Mouse (Mus musculus): Measurements from ENCODE around the gene 4930415L06Rik. TPM values are rescaled to one million over a fixed set of nuclear protein-coding genes. Genes with fewer than 3 reads are reported as not detected.

Gene 4930415L06Rik
- polyA plus RNA-seq (2015; fragmentation: Nextera tagmentation; extraction: Ambion mirVana), result not detected in 2 replicates

GRCm38 (mm10) chrX:89932752-89933151 lies at the start of gene 4930415L06Rik:
TSS of gene 4930415L06Rik (minus strand) at chrX:89932852.
- ATAC-seq (ENCODE audit: low FRiP score, low read depth), result no peak
- Histone ChIP-seq H3K4me1 (no peaks in the 10 kb centered on the region), H3K9me3 (no peaks in the 10 kb centered on the region), H3K27me3 (no peaks in the 10 kb centered on the region), H3K9ac (no peak within 1 kb of the TSS), H3K27ac (no peak within 1 kb of the TSS), H3K4me3 (no peak within 1 kb of the TSS), H3K4me2 (replicated peaks) (no peak within 1 kb of the TSS), H3K36me3 (no peaks in the 10 kb centered on the region)
- whole genome bisulfite sequencing, result 95% methylated on average over 5 of the region's 5 CpGs

GRCm38 (mm10) chrX:89978621-89979020 lies 46.0 kb upstream of the 4930415L06Rik start:
- Histone ChIP-seq H3K27me3 (no peaks in the 10 kb centered on the region), H3K36me3 (no peaks in the 10 kb centered on the region), H3K4me3 (no peak overlapping the region), H3K4me1 (no peaks in the 10 kb centered on the region), H3K9ac (no peak overlapping the region), H3K4me2 (replicated peaks) (no peak overlapping the region), H3K27ac (no peak overlapping the region), H3K9me3 (no peaks in the 10 kb centered on the region)
- ATAC-seq (ENCODE audit: low FRiP score, low read depth), result no peak

GRCm38 (mm10) chrX:89904871-89905270 lies 27.8 kb downstream of the 4930415L06Rik start:
- H3K4me2 ChIP-seq (replicated peaks), result no peak overlapping the region
- H3K27ac ChIP-seq, result no peak overlapping the region
- no peaks in the 10 kb centered on the region for H3K36me3 ChIP-seq
- H3K9me3 ChIP-seq, result no peaks in the 10 kb centered on the region
- no peak overlapping the region for H3K9ac ChIP-seq
- 79% methylated on average over 1 of the region's 1 CpGs for WGBS
- no peaks in the 10 kb centered on the region for H3K27me3 ChIP-seq
- H3K4me1 ChIP-seq, result no peaks in the 10 kb centered on the region
- no peak for ATAC-seq (ENCODE audit: low FRiP score, low read depth)
- H3K4me3 ChIP-seq, result no peak overlapping the region

Other genes starting within 250 kb of the 4930415L06Rik start
- gene 4932429P05Rik, start 180.6 kb downstream of the 4930415L06Rik start, polyA plus RNA-seq (2015; fragmentation: Nextera tagmentation; extraction: Ambion mirVana), result not detected in 2 replicates